Mouse (Mus musculus): ENCODE results near the gene Entpd7.

The Entpd7 gene

DNA sequence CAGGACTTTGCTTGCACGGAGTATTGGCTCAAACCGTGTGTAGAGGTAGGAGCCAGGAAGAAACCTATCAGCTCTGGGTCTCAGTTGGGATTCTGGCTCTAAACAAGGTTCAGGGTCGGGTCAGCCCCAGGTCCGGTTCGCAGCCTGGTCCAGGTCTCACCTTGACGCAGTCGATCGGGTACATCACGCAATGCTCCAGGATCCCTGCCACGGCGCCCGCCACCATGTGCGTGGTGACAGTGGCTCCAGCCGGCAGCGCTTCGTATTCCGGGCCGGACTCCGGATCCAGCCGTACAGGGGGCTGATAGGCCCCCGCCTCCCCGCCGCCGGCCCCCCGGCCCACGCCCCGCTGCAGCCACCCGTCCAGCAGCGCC lies 15.2 kb upstream of the Entpd7 start:
- no peak for DNase-seq (ENCODE audit: low read depth in 2 of 2, low spot score in 2 of 2)

GRCm38 (mm10) chr19:43674730-43675524 lies 14.5 kb upstream of the Entpd7 start, which contains the start of gene Slc25a28:
Gene Slc25a28 (minus strand): TSS chr19:43674881.
- peak; percentile 95 to 98 for DNase-seq (ENCODE audit: low read depth in 2 of 2, low spot score in 2 of 2)

DNA sequence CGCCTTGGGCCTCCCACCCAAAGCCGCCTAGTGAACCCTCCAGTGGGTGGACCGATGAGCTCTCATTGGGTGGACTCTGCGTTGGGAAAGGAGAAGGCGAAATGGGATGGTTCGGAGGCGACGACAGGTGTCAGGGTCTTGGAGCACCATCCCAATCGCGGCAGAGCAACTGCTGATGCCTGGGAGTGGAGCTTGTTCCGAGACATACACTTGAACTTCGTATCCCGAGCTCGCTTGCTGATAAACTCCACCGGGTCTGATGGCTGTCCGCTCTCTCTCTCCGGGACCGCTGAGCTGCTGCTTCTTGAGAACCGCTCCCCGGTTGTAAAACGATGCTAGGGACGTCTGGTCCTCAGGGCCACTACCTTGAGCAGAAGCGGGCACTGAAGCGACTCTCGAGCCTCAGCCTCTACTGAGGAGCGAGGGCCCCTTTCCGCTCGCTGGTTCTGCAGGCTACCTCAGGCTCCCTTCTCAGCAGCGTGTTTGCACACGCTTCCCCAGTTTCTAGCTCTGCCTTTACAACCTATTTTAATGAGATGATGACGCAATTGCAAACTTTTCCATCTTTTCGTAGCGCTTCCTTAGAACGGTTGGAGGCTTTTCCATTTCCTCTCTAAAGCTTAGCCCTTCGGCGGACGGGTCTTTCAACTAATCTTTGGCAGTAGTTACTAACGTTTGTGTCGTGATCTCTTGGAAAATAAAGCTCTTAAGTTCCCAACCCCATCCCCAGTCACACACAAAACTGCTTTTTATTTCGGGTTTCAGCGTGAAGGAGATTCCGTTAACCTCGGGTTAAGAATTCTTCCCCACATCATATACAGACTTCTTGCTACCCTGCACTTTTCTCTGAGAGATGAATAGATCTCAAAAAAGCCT lies 13.7 kb upstream of the Entpd7 start:
- DNase-seq (ENCODE audit: low read depth in 2 of 2, low spot score in 2 of 2): no peak

- DNase-seq (ENCODE audit: low read depth in 2 of 2, low spot score in 2 of 2): no peak
These were observed 10.9 kb upstream of the Entpd7 start for GRCm38 (mm10) chr19:43678467-43679003.

DNA sequence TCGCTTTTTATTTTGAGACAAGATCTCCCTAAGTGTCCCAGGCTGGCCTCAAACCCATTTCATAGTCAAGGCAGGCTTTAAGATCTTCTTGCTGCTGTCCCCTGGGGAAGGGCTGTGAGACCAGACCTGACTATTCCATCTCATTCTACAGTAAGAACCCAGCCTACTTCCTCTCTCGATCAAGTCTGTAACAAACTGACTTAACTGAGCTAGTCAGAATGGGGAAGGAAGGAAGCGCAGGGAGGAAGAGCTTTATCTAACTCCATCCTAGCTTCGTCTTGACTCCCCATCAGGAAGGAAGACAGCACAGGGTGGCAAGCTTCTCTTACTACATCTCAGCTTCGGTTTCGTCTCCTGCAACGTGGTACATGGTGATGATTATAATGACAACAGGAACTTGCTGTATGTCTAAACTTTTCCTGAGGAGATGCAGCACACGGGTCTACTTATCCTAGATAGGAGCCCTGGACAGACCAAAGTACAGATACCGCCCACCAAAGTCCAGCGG lies 9.9 kb upstream of the Entpd7 start:
- DNase-seq (ENCODE audit: low read depth in 2 of 2, low spot score in 2 of 2): no peak

DNA sequence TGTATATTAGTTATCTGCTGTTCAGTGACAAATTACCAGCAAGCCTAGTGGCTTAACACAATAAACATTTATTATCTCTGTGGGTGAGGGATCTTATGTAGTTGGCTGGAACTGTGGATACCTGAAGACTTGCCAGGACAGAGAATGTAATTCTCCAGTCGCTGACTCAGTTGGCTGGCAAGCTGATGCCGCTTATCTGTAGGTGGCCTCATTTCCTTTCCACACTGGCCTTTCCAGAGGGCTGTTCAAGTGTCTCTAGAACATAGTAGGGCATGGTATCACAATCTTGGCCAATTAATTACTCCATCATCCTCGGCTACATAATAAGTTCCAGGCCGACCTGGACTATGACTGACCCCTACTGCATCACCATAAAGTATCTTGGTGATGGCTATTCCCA lies 7.9 kb upstream of the Entpd7 start:
- DNase-seq (ENCODE audit: low read depth in 2 of 2, low spot score in 2 of 2): no peak

DNA sequence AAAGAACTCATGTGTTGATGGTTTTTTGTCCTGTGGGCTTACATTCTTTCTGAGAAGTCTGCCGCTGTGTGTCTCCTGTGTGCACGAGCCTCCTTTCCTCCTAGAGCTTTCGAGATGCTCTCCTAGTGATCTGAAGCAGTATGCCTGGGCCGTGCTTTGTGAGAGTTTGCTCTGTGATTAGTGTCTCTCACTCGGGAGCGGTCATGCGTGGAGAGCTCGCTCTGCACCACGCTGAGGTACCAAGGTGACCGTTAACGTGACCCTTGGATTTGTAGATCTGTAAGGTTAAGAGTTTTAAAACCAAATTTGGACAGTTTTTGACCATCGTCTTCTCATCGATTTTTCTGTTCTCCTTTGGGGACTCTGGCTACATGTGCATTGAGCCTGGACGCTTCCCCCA lies 3.3 kb downstream of the Entpd7 start:
- no peak for DNase-seq (ENCODE audit: low read depth in 2 of 2, low spot score in 2 of 2)

DNA sequence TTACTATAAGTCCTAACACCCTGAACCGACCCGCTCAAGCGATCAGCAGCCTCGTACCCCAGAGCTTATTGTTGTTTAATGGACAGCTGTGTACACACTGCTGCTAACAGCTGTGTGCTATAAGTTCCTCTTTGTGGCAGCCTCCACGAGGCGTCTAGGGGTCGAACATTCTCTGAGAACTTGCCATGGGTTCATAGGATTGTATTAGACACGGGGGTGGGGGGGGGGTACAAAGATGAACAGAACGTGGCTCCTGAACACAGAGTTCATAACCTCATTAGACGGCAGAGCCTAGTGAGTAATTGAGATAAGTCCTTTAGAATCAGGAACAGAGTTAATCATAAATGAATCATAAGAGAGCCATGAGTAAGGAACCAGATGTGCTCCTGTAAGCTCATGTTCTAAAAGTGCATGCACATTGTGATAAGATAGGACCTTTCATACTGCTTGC lies 6.1 kb downstream of the Entpd7 start:
- DNase-seq (ENCODE audit: low read depth in 2 of 2, low spot score in 2 of 2): no peak

- no peak for DNase-seq (ENCODE audit: low read depth in 2 of 2, low spot score in 2 of 2)
These were observed 8.3 kb downstream of the Entpd7 start for GRCm38 (mm10) chr19:43697666-43698370.

DNA sequence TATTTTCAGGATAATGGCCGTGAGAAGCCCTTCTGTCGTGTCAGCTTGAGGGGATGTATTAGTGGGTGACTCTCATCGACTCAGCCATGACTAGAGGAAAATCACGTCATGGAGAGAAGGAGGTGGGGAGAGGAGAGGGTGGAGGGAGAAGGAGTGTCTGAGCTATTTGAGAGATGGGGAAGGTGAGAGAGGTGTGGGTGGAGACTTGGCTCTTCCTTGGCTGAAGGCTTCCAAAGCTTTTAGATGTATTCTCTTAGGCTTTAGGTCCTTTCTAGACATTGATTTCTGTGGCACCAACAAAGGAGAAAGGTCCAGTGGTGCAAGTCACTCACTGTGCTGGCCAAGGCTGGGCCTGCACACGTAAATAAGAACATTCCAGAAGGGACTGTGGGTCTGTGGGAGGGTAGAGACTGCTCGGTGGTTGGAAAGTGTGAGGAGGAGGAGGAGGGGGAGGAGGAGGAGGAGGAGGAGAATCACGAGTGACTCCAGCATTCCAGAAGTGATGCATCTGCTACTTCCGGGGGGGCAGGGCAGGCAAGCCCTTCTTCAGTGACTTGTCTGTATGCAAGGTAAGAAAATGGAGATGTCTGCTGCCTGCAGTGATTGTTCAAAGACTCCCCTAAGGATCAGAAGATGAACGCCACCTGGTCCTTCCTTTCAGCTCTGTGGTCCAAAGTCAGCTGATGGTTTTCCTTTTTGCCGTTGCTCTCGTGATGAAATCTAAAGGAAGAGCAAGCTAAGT lies 9.7 kb downstream of the Entpd7 start:
- DNase-seq (ENCODE audit: low read depth in 2 of 2, low spot score in 2 of 2): no peak

DNA sequence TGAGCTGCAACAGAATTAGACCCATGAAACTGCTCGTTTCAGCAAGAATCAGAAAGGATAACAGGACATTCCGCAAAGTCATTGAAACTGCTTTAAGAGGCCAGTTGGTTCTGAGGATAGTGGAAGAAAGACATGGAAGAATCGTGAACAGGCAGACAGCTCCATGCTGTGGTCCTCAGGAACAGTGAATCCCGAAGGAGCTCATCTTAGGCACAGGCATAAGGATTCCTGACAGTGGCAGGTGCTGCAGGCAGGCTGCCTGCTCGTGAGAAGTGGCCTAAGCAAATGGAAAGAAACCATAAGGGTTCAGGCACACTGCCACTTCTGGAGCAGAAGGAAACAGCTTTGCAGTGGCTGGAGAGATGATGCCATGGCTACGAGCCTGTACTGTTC lies 10.3 kb downstream of the Entpd7 start:
- no peak for DNase-seq (ENCODE audit: low read depth in 2 of 2, low spot score in 2 of 2)

GRCm38 (mm10) chr19:43704211-43704610 lies 14.7 kb downstream of the Entpd7 start:
- DNase-seq (ENCODE audit: low read depth in 2 of 2, low spot score in 2 of 2): no peak

- no peak for DNase-seq (ENCODE audit: low read depth in 2 of 2, low spot score in 2 of 2)
These were observed 15.5 kb downstream of the Entpd7 start for GRCm38 (mm10) chr19:43704787-43705497.

DNA sequence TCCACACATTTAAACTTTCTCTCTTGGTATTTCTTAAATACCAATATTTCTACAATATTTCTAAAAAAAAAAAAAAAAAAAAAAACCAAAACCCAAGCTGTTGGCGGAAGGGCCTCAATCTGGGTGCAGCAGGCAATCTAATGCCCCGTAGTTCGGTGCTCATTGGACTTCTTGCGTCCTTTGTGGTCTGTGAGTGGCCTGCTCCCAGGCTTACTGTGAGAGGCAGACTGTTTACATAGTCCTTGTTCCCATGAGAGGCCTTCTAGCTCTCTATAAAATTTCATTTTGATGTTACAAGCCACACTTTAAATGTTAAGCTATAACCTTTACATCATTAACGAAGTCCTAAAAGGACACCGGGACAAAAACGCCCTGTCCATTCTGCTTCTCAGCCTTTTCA lies 18.7 kb downstream of the Entpd7 start:
- DNase-seq (ENCODE audit: low read depth in 2 of 2, low spot score in 2 of 2): no peak

DNA sequence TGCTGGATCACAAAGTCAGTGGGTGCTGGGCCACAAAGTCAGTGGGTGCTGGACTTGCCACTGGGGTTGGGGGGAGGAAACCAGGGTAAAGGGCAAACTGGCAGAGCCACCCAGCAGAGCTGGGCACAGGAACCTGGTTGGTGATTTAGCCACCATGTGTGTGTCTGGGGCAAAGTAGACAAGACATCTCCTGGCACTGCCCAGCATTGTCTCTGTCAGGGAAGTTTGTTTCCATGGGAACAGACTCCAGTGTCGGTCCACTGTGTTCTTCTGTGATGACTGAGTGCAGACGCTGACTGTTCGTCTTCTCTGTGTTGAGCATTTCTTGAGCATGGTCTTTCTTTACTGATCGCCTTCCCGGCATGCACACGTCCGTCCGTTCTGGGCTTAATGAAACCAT lies 19.8 kb downstream of the Entpd7 start:
- DNase-seq (ENCODE audit: low read depth in 2 of 2, low spot score in 2 of 2): no peak

GRCm38 (mm10) chr19:43711159-43711916 lies 21.9 kb downstream of the Entpd7 start:
- peak in 1 of 2 experiments; percentile 6 for DNase-seq (ENCODE audit: low read depth in 2 of 2, low spot score in 2 of 2)

DNA sequence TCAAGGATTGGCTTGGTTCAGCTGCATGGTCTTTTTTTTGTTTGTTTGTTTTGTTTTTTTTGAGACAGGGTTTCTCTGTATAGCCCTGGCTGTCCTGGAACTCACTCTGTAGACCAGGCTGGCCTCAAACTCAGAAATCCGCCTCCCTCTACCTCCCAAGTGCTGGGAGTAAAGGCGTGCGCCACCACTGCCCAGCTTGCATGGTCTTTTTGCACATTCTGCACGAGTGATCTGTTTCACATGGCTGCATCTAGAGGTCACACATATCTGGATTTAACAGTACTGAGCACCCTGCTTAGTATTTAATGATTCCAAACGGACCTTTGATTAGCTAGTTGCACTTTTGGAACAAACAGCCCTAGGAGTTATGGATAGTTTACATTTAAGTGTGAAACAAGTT lies 22.5 kb downstream of the Entpd7 start:
- DNase-seq (ENCODE audit: low read depth in 2 of 2, low spot score in 2 of 2): no peak

DNA sequence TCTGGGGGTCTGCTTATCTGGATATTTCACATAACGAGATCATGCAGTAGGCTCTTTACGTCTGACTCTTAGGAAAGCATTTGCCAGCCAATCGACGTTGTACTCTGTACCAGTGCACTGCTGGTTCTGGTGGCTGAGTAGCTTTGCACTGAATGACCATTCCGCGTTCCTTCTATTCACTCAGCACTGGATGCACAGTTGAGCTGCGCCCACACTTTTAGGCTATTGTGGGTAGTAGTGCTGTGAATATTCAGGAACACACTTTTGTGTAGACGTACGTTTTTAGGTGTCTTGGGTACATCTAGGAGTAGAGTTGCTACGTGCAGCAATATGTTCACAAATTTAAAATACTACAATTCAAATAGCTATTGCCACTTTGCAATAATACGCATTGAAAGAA lies 30.6 kb downstream of the Entpd7 start:
- no peak for DNase-seq (ENCODE audit: low read depth in 2 of 2, low spot score in 2 of 2)

DNA sequence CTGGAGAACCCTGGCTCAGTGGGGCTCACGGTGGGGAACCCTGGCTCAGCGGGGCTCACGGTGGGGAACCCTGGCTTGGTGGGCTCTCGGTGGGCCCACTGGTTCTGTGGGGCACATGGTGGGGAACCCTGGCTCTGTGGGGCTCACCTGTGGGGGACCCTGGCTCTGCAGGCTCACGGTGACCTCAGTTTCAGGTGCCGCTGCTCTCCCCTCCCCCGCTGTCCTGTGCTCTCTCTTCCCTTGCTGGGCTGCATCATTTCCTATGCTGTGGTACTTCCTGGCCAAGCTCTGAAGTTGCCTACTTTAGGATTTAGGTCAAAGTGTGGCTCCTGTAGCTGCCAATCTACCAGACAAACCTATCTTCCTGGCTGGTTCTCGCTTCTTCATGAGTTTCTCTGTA lies 33.4 kb downstream of the Entpd7 start:
- no peak for DNase-seq (ENCODE audit: low read depth in 2 of 2, low spot score in 2 of 2)
